Mouse (Mus musculus) erythroblast, embryonic 14.5 days (primary cell): ENCODE results near the gene Dusp14.

ENCODE experiments used
- GATA1 ChIP-seq: IDR thresholded peaks from 2 replicates; pipeline ENCODE4 v1.6.1; 2012; ENCODE audit warnings: low read length, inconsistent platforms, mixed read lengths
- TAL1 ChIP-seq: IDR thresholded peaks from 3 replicates; pipeline ENCODE4 v1.6.1; 2012; ENCODE audit warnings: low read length, inconsistent platforms, mixed read lengths

DNA sequence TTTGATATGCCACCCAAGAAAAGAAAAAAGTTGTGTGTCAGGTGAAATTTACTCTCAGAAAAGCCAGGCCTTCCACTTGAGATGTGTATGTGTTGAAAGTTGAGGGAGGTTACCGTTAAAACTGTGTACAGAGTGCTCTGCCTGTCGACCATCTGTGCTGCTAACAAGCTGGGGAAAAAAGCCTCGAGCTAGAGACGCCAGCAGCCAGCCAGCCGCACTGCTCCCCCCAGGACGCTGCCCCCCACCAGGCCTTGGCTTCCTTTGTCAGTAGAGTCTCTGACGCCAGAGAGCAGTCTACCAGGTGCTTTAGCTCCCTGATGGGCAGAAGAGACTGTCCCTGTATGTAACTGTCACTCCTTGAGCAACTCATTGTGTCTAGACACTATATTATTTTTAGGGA lies 56.0 kb downstream of the Dusp14 start:
- TF ChIP-seq GATA1 (no peak), TAL1 (no peak)
